Mouse (Mus musculus) thymus, postnatal 25 days (tissue): ENCODE data around the gene Slc1a1.

ENCODE experiments used
- DNase-seq: peaks from one replicate; pipeline ENCODE4 v3.0.0; 2022

The Slc1a1 gene

GRCm38 (mm10) chr19:28926366-28926765, 91.5 kb downstream of the Slc1a1 start:
- DNase-seq: no peak

- DNase-seq: no peak
Observed at GRCm38 (mm10) chr19:28927396-28927795, 92.5 kb downstream of the Slc1a1 start.

GRCm38 (mm10) chr19:28929034-28929433, 94.2 kb downstream of the Slc1a1 start:
- DNase-seq: no peak

- no peak for DNase-seq
Observed at GRCm38 (mm10) chr19:28934897-28935296, 100.0 kb downstream of the Slc1a1 start.

GRCm38 (mm10) chr19:28940135-28940874, 105.5 kb downstream of the Slc1a1 start:
- DNase-seq: no peak

GRCm38 (mm10) chr19:28941271-28941670, 106.4 kb downstream of the Slc1a1 start:
- DNase-seq: no peak

GRCm38 (mm10) chr19:28946782-28947181, 111.9 kb downstream of the Slc1a1 start:
- DNase-seq: no peak

GRCm38 (mm10) chr19:28947311-28947710, 112.5 kb downstream of the Slc1a1 start:
- no peak for DNase-seq

GRCm38 (mm10) chr19:28951251-28951650, 116.4 kb downstream of the Slc1a1 start:
- no peak for DNase-seq

- DNase-seq: no peak
Observed at GRCm38 (mm10) chr19:28963113-28963512, 128.3 kb downstream of the Slc1a1 start.

- DNase-seq: no peak
Observed at GRCm38 (mm10) chr19:28963513-28963841, 128.6 kb downstream of the Slc1a1 start.
